Mouse (Mus musculus) heart, adult 2 months (tissue): ENCODE results near the gene Arhgef39. TPM values are rescaled to one million over a fixed set of nuclear protein-coding genes. Genes with fewer than 3 reads are reported as not detected.

Experiments
- DNase-seq, 2 experiments: peaks; one replicate each; pipeline ENCODE4 v3.0.0; 2021
- H3K27ac ChIP-seq: fragments of 200-600 bp; 2 replicates; pipeline ENCODE4 v1.8.1; 2022
- H3K27me3 ChIP-seq: fragments of 200-500 bp; 2 replicates; pipeline ENCODE4 v1.6.1; 2012; ENCODE audit warnings: mild to moderate bottlenecking, low read length, inconsistent platforms, mixed read lengths; ENCODE audit not compliant: control insufficient read depth, insufficient read depth
- H3K36me3 ChIP-seq: fragments of 200-500 bp; 2 replicates; pipeline ENCODE4 v1.6.1; 2012; ENCODE audit warnings: low read length, inconsistent platforms; ENCODE audit not compliant: control insufficient read depth, insufficient read depth
- H3K4me1 ChIP-seq: fragments of 200-500 bp; 2 replicates; pipeline ENCODE4 v1.6.1; 2011; ENCODE audit warnings: low read length; ENCODE audit not compliant: control insufficient read depth, insufficient read depth
- H3K4me3 ChIP-seq: fragments of 200-600 bp; 2 replicates; pipeline ENCODE4 v1.8.1; 2022
- H3K79me2 ChIP-seq: fragments of 200-500 bp; replicated peaks from 2 replicates; pipeline ENCODE4 v1.6.1; 2012; ENCODE audit warnings: mild to moderate bottlenecking, inconsistent platforms, low read length, moderate library complexity, mixed read lengths; ENCODE audit not compliant: control insufficient read depth, insufficient read depth
- H3K9ac ChIP-seq: fragments of 200-500 bp; 2 replicates; pipeline ENCODE4 v1.6.1; 2012; ENCODE audit warnings: low read depth, mild to moderate bottlenecking, control low read depth, inconsistent platforms, low read length, mixed read lengths
- CTCF ChIP-seq: fragments of 200-600 bp; IDR thresholded peaks from 2 replicates; pipeline ENCODE4 v1.8.1; 2022; ENCODE audit warnings: antibody characterized with exemption, mild to moderate bottlenecking, moderate library complexity
- EP300 ChIP-seq: fragments of 200-500 bp; IDR thresholded peaks from 2 replicates; pipeline ENCODE4 v1.6.1; 2011; ENCODE audit warnings: low read depth, low read length, control low read depth; ENCODE audit not compliant: insufficient read depth
- POLR2A ChIP-seq: fragments of 200-500 bp; IDR thresholded peaks from 2 replicates; pipeline ENCODE4 v1.6.1; 2011; ENCODE audit warnings: mild to moderate bottlenecking, low read depth, low read length, control low read depth; ENCODE audit not compliant: insufficient read depth
- WGBS: fragments of 180-500 bp; shearing (Covaris S2); methylation state at CpG from one replicate; pipeline ENCODE4 v1.1.7; 2018; 5-methylcytosine and 5-hydroxymethylcytosine counted together
- intact Hi-C: fragments of 180-260 bp; cut with DNase I; formaldehyde crosslinking; loops from one replicate; pipeline ENCODE4 v1.15.1; 2025
- polyA plus RNA-seq: library from polyadenylated mRNA; depleted of rRNA; stranded (reverse); fragments of >200 nt; gene quantifications from 2 replicates; pipeline ENCODE4 v1.2.3, GENCODE M21; 2012
- total RNA-seq, 2 experiments: library from RNA; stranded (reverse); gene quantifications; 2 replicates each; pipeline ENCODE4 v1.2.3; 2021

Arhgef39 gene
- total and polyA plus RNA-seq, 3 experiments = 0.30 to 1.7 (median 0.31) TPM

DNA sequence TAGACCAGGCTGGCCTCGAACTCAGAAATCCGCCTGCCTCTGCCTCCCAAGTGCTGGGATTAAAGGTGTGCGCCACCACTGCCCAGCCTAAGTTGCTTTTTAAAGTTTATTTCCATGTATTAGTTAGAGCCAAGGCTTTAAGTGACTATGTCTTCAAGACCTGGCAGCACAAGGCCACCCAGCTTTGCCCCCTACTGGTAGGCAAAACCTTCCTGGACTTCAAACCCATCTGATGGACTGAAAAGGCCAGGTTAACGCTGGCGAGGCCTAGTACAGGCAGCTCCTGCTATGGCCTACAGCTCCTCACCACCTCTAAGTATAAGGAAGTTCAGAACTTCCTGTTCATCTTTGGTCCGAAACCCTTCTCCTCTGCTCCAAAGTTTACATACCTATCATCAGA lies 22.9 kb downstream of the Arhgef39 start:
- Histone ChIP-seq H3K9ac (no peak overlapping the region), H3K79me2 (no peaks in the 10 kb centered on the region), H3K4me1 (no peaks in the 10 kb centered on the region; the same call in 1 of the 2 replicates), H3K27me3 (no peaks in the 10 kb centered on the region), H3K36me3 (no peaks in the 10 kb centered on the region), H3K4me3 (no peak overlapping the region), H3K27ac (no peak overlapping the region)
- 80% methylated on average over 6 of the region's 6 CpGs for WGBS
- intact Hi-C loops = no loop called here
- TF ChIP-seq CTCF (peak; percentile 38), EP300 (no peak), POLR2A (no peak)
- DNase-seq = no peak

- no peak for TF ChIP-seq CTCF
- intact Hi-C loops = no loop called here
- Histone ChIP-seq H3K27me3 (no peaks in the 10 kb centered on the region), H3K36me3 (no peaks in the 10 kb centered on the region), H3K4me3 (no peak overlapping the region), H3K9ac (no peak overlapping the region), H3K27ac (no peak overlapping the region), H3K79me2 (no peaks in the 10 kb centered on the region), H3K4me1 (no peaks in the 10 kb centered on the region)
- WGBS = 67% methylated on average over 1 of the region's 1 CpGs
- no peak for DNase-seq
Observed at GRCm38 (mm10) chr4:43473636-43474035, 25.9 kb downstream of the Arhgef39 start.

GRCm38 (mm10) chr4:43470301-43470700 lies 29.2 kb downstream of the Arhgef39 start:
- 91% methylated on average over 10 of the region's 10 CpGs for WGBS
- Histone ChIP-seq H3K27me3 (no peaks in the 10 kb centered on the region), H3K27ac (no peak overlapping the region), H3K36me3 (no peaks in the 10 kb centered on the region), H3K9ac (no peak overlapping the region), H3K4me1 (no peaks in the 10 kb centered on the region), H3K4me3 (no peak overlapping the region), H3K79me2 (no peaks in the 10 kb centered on the region)
- DNase-seq = no peak
- TF ChIP-seq EP300 = no peak
- no peak for TF ChIP-seq POLR2A
- TF ChIP-seq CTCF = no peak
- intact Hi-C loops = no loop called here

DNA sequence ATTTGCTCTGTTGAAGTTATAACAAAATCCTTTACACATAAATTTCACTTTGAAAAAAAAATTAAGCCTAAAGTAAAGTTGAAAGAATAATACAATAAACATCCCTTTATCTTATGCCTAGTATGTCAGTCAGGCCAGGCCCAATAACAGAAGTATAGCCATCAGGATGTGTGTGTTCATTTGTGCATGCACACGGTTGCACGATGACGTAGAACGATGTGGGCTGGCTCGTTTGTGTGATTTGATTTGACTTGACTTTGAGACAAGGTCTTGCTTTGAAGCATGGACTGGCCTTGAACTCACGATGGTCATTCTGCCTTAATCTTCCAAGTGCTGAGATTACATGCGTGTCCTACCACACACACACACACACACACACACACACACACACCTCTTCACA lies 32.6 kb downstream of the Arhgef39 start:
- no peaks in the 10 kb centered on the region for H3K79me2 ChIP-seq
- H3K27ac ChIP-seq = no peak overlapping the region
- intact Hi-C loops = no loop called here
- H3K4me3 ChIP-seq = no peak overlapping the region
- DNase-seq = no peak
- no peak for TF ChIP-seq POLR2A
- no peak for TF ChIP-seq CTCF
- no peak for TF ChIP-seq EP300
- no peak overlapping the region for H3K9ac ChIP-seq
- H3K27me3 ChIP-seq = no peaks in the 10 kb centered on the region
- no peaks in the 10 kb centered on the region for H3K36me3 ChIP-seq
- H3K4me1 ChIP-seq = no peaks in the 10 kb centered on the region
- WGBS = 90% methylated on average over 7 of the region's 7 CpGs

GRCm38 (mm10) chr4:43465935-43466334 lies 33.6 kb downstream of the Arhgef39 start:
- H3K27me3 ChIP-seq = no peaks in the 10 kb centered on the region
- TF ChIP-seq EP300 (no peak), POLR2A (no peak)
- no peaks in the 10 kb centered on the region for H3K36me3 ChIP-seq
- H3K27ac ChIP-seq = no peak overlapping the region
- DNase-seq = peak in 1 of 2 experiments; percentile 10
- no peak overlapping the region for H3K4me3 ChIP-seq
- intact Hi-C loops = no loop called here
- H3K4me1 ChIP-seq = no peaks in the 10 kb centered on the region
- H3K9ac ChIP-seq = no peak overlapping the region
- 73% methylated on average over 6 of the region's 6 CpGs for WGBS
- H3K79me2 ChIP-seq = no peaks in the 10 kb centered on the region

- no peaks in the 10 kb centered on the region for H3K27me3 ChIP-seq
- WGBS = 82% methylated on average over 5 of the region's 5 CpGs
- no peak overlapping the region for H3K4me3 ChIP-seq
- H3K9ac ChIP-seq = no peak overlapping the region
- no peak for DNase-seq
- TF ChIP-seq CTCF (no peak), EP300 (no peak), POLR2A (no peak)
- H3K79me2 ChIP-seq = no peaks in the 10 kb centered on the region
- H3K27ac ChIP-seq = no peak overlapping the region
- no peaks in the 10 kb centered on the region for H3K36me3 ChIP-seq
- H3K4me1 ChIP-seq = no peaks in the 10 kb centered on the region
- intact Hi-C loops = no loop called here
Observed at GRCm38 (mm10) chr4:43463102-43463501, 36.4 kb downstream of the Arhgef39 start.
